8 mouse cellular contexts compared by ENCODE assay signal in genomic region chr6:5589635-5590034, GRCm38 (mm10).
DNase-seq lines count a peak whose midpoint lies in the region; ATAC-seq and TF ChIP-seq lines count a peak whose summit lies in the region.

No protein-coding gene starts in this region.

- H3K4me3 ChIP-seq in kidney, adult 2 months (ENCODE audit: insufficient read depth, low read depth, low read length): no peak overlapping the region
- H3K4me3 ChIP-seq in limb, embryonic 10.5 days: no peak overlapping the region
- no peak overlapping the region for H3K4me3 ChIP-seq in midbrain, postnatal 0 days (ENCODE audit: low read depth, low read length)
- H3K4me3 ChIP-seq in stomach, postnatal 0 days (ENCODE audit: low read depth, low read length): no peak overlapping the region

- no peak overlapping the region for H3K9ac ChIP-seq in midbrain, postnatal 0 days (replicated peaks; ENCODE audit: low read length, poor library complexity, severe bottlenecking)
- H3K9ac ChIP-seq in stomach, postnatal 0 days (ENCODE audit: low read length): no peak overlapping the region

- no peaks in the 10 kb centered on the region for H3K9me3 ChIP-seq in limb, embryonic 10.5 days (replicated peaks)
- H3K9me3 ChIP-seq in midbrain, postnatal 0 days (ENCODE audit: low read length): no peaks in the 10 kb centered on the region
- H3K9me3 ChIP-seq in stomach, postnatal 0 days (ENCODE audit: control insufficient read depth, low read length): no peaks in the 10 kb centered on the region

- no peak overlapping the region for H3K4me2 ChIP-seq in midbrain, postnatal 0 days (ENCODE audit: low read depth, low read length, poor library complexity, severe bottlenecking)
- H3K4me2 ChIP-seq in stomach, postnatal 0 days (replicated peaks; ENCODE audit: low read depth): no peak overlapping the region

- no peaks in the 10 kb centered on the region for H3K27me3 ChIP-seq in kidney, adult 2 months (replicated peaks; ENCODE audit: control insufficient read depth, insufficient read depth, low read length)
- no peaks in the 10 kb centered on the region for H3K27me3 ChIP-seq in limb, embryonic 10.5 days (ENCODE audit: low read depth, poor library complexity, severe bottlenecking)
- H3K27me3 ChIP-seq in midbrain, postnatal 0 days (ENCODE audit: insufficient read depth, low read length): no peaks in the 10 kb centered on the region
- H3K27me3 ChIP-seq in stomach, postnatal 0 days (ENCODE audit: control insufficient read depth, insufficient read depth, low read length): no peaks in the 10 kb centered on the region

- peak; percentile 81 for ATAC-seq in midbrain, postnatal 0 days (ENCODE audit: low FRiP score)
- ATAC-seq in stomach, postnatal 0 days (ENCODE audit: low FRiP score, low TSS enrichment): peak; percentile 83

- DNase-seq in 3T3-L1 (ENCODE audit: low read depth, low spot score) (peak; percentile 95), ZHBTc4 (ENCODE audit: low read depth, low spot score) (peak; percentile 89)
- peak; percentile 83 for DNase-seq in embryo, embryonic 11 days
- peak; percentile 19 for DNase-seq in gonadal fat pad, adult 2 months (ENCODE audit: low read depth)
- DNase-seq in kidney, adult 2 months: peak; percentile 76
- DNase-seq in limb, embryonic 10.5 days (ENCODE audit: low spot score): peak; percentile 82
- peak; percentile 93 for DNase-seq in midbrain, postnatal 0 days (ENCODE audit: low spot score)
- DNase-seq in stomach, postnatal 0 days (ENCODE audit: low spot score): peak; percentile 74

- H3K27ac ChIP-seq in kidney, adult 2 months (ENCODE audit: insufficient read depth, low read depth, low read length): no peak overlapping the region
- no peak overlapping the region for H3K27ac ChIP-seq in limb, embryonic 10.5 days
- no peak overlapping the region for H3K27ac ChIP-seq in midbrain, postnatal 0 days (ENCODE audit: low read depth, low read length)
- no peak overlapping the region for H3K27ac ChIP-seq in stomach, postnatal 0 days (replicated peaks)

- TF ChIP-seq POLR2A in kidney, adult 2 months (IDR thresholded peaks at IDR 0.05; ENCODE audit: low read depth, low read length): no peak

- H3K4me1 ChIP-seq in kidney, adult 2 months (ENCODE audit: control insufficient read depth, insufficient read depth, low read length): no peaks in the 10 kb centered on the region
- H3K4me1 ChIP-seq in limb, embryonic 10.5 days: no peaks in the 10 kb centered on the region
- no peaks in the 10 kb centered on the region for H3K4me1 ChIP-seq in midbrain, postnatal 0 days (ENCODE audit: insufficient read depth, low read length)
- H3K4me1 ChIP-seq in stomach, postnatal 0 days (replicated peaks; ENCODE audit: control insufficient read depth, insufficient read depth): no peaks in the 10 kb centered on the region

- no peak for TF ChIP-seq EP300 in stomach, postnatal 0 days (optimal IDR thresholded peaks at IDR 0.05)

- no peaks in the 10 kb centered on the region for H3K36me3 ChIP-seq in kidney, adult 2 months (ENCODE audit: control insufficient read depth, insufficient read depth, low read length)
- H3K36me3 ChIP-seq in limb, embryonic 10.5 days: no peaks in the 10 kb centered on the region
- no peaks in the 10 kb centered on the region for H3K36me3 ChIP-seq in midbrain, postnatal 0 days (ENCODE audit: insufficient read depth, low read length)
- H3K36me3 ChIP-seq in stomach, postnatal 0 days (ENCODE audit: control insufficient read depth, insufficient read depth, low read length): no peaks in the 10 kb centered on the region

- peak; percentile 99 for TF ChIP-seq CTCF in kidney, adult 2 months (conservative IDR thresholded peaks at IDR 0.05; ENCODE audit: insufficient read depth, insufficient read length, low read depth, low read length)
- peak; percentile 98 for TF ChIP-seq CTCF in midbrain, postnatal 0 days (IDR thresholded peaks at IDR 0.05)
- TF ChIP-seq CTCF in stomach, postnatal 0 days (IDR thresholded peaks at IDR 0.05; ENCODE audit: low read depth): peak; percentile 98

- 2% methylated on average over 10 of the region's 10 CpGs for WGBS in kidney, adult 2 months
- WGBS in limb, embryonic 10.5 days: 8% methylated on average over 10 of the region's 10 CpGs
- 4% methylated on average over 10 of the region's 10 CpGs for WGBS in midbrain, postnatal 0 days
- WGBS in stomach, postnatal 0 days: 4% methylated on average over 10 of the region's 10 CpGs

Comparison
In these comparisons a context has a peak if more than half of its experiments do, and no peak if none do; other contexts are left out.
1. DNase-seq: peak in every context shown above with its lines; median percentile 95 in 3T3-L1; 93 in midbrain, postnatal 0 days; 89 in ZHBTc4; 83 in embryo, embryonic 11 days; 82 in limb, embryonic 10.5 days; 76 in kidney, adult 2 months; 74 in stomach, postnatal 0 days; 19 in gonadal fat pad, adult 2 months.